Mouse (Mus musculus): ENCODE data around the gene Ntan1.
"Not testable (repeated sequence)": the region's sequence is repeated elsewhere in the genome, so short reads cannot be mapped to it uniquely, and the experiment has no call there.

Ntan1 gene

DNA sequence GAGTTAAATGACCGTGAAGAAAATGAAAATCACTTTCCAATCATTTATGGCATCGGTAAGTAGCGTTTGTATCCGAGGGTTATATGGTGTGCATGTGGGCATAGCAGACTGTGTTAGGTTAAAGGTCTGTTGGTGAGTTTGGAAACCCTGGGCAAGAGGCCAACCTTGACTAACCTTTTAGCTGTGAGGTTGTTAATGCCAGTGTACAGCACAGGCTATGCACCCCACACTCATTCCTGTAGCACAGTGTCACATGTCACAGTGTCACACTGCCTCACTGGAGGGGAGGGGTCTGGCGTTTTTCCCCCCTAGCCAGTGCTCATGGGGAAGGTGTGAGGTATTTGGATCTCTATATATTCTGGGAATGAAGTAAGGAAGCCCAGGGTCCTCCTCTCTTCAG, 13.0 kb downstream of the Ntan1 start:
- no peak for DNase-seq (ENCODE audit: low read depth, low spot score)

DNA sequence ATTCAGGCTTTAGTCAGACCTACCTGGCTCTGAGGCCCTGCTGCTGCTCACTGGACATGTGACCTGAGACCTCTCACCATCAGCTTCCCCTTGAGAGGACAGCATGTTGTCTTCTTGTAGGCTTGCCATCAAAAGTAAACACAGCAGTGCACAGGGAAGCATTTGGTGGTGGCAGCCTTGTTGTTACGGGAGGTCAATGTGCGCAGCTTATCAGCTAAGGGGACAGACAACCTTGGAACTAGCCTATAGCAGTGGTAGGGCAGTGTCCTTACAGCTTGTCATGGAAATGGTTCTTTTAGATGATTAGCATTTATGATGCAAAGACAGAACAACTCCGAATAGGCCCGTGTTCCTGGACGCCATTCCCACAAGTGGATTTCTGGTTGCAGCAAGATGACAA, 15.7 kb downstream of the Ntan1 start:
- no peak for DNase-seq (ENCODE audit: low read depth, low spot score)

DNA sequence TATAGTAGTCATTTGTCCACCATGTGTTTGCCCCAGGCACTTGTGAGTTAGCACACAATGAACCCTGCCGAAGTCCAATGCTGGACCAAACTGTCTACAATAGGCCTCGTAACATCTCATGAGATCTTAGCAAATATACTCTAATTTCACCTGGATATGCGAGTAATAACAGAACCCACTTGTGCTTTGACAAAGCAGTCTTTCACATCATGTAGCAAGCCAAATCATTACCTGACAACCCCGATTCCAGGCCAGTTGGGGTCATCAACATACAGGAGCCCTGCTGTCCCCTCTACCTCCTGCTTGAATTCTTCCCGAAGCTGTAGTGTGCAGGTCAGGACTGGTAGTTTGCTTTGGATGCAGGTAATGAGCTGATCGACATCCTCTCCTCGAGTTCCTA, 21.4 kb downstream of the Ntan1 start:
- DNase-seq (ENCODE audit: low read depth, low spot score), result no peak

DNA sequence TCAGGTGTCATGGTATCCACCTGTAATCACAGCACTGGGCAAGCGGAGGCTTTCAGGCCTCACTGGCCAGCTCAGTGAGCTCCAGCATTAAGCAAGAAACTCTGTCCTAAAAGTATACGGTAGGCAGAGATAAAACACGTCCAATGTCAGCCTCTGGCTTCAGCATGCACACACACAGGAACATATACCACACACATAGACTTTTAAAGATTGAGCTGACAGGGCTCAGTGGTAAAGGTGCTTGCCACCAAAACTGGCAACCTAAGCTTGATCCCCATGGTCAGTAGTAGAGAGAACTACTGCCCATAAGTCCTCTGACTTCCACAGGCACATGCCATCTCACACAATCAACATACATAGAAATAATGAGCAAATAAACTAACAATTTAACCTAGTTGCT, 22.3 kb downstream of the Ntan1 start:
- no peak for DNase-seq (ENCODE audit: low read depth, low spot score)

DNA sequence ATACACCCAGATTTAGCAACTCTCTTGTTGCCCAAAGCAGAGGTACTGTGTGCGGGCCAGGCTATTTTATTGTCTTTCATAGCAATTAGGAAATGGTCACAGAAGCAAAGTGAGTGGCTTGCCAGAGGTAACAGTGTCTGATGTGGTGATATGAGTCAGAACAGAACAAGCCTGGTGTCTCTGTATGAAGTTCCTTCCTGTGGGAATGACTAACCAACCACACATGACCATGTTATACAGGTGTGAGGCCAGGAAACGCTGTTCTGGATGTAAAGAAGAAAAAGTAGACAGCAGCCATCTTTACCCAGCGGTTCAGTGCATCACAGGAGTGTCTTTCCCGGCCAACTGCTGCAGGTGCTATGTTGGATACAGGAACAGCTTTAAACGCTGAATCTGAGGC, 26.4 kb downstream of the Ntan1 start:
- no peak for DNase-seq (ENCODE audit: low read depth, low spot score)

DNA sequence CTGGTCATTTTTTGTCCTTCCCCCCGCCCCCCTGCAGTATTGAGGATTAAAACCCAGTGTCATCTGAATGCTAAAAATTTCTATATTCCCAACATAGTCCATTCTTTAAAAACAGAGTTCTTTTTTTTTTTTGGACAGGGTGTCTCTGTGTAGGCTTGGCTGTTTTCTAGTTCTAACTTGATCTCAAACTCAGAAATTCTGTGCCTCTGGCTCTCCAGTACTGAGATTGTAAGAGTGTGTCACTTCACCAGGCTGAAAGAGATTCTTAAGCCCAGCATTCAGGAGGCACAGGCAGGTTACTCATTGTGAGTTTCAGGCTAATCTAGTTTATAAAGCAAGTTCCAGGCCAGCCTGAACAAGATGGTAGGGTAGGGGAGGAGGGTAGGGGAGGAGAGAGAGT, 28.0 kb downstream of the Ntan1 start:
- DNase-seq (ENCODE audit: low read depth, low spot score), result no peak

DNA sequence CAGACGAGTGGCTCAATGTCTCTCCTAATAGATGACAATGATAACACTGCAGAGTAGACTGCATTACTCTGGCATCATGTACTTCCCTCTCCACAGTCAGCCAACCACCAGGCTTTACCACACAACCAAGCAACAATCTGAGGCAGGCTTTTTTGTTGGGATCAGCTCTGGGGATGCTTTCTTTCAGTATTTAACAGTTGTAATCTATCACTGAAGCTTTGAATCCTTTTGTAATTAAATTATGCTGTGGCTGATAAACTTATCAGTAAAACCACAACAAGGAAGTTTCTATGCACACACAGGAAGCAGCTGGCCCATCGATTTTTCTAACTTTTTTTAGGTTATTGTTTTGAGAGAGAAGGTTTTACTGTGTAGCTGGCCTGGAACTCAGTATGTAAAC, 29.7 kb downstream of the Ntan1 start:
- no peak for DNase-seq (ENCODE audit: low read depth, low spot score)

DNA sequence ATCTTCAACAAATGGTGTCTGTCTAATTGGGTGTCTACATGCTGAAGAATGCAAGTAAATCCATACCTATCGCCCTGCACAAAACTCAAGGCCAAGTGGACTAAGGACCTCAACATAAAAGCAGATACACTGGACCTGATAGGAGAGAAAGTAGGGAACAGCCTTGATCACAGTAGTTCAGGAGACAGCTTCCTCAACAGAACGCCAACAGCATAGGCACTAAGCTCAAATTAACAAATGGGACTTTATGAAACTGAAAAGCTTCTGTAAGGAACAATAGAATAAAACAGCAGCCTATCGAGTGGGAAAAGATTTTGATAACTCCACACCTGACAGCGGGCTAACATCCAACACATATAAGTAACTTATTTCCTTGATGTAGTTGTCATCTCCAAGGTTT, 32.8 kb downstream of the Ntan1 start:
- DNase-seq (ENCODE audit: low read depth, low spot score), result no peak

DNA sequence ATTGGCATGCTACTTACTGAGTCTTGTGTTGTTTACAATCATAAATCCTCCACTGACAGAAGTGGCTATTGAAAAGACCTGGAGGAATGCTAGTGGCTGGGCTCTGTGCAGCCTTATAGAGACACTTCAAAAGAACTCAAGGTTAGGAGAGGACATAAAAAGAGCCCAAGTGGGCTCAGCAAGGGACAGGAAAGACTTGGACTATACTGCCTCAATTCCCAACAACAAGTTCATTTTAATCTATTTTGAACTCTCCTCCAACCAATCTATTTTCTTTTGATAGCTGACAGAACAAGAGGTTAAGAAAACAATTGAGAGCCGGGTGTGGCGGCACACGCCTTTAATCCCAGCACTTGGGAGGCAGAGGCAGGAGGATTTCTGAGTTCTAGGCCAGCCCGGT, 35.2 kb downstream of the Ntan1 start:
- no peak for DNase-seq (ENCODE audit: low read depth, low spot score)

DNA sequence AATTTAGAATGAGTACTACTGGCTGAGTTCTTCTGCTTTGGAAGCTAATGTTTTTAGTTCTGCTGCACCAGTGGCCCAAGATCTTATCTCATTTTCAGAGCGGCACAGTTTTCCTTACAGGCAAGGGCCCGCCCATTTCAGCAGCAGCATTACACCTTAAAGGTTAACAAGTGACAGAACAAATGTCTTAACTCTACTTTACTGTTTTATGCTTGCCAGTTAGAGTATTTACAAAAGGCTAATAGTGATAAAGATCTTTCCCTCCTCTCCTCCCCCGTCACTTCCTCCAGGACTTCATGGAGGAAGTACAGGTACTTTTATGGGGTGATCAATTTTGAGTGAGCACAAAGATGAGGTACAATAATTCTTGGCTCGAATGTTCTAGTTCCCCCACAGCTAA, 47.4 kb downstream of the Ntan1 start:
- no peak for DNase-seq (ENCODE audit: low read depth, low spot score)

DNA sequence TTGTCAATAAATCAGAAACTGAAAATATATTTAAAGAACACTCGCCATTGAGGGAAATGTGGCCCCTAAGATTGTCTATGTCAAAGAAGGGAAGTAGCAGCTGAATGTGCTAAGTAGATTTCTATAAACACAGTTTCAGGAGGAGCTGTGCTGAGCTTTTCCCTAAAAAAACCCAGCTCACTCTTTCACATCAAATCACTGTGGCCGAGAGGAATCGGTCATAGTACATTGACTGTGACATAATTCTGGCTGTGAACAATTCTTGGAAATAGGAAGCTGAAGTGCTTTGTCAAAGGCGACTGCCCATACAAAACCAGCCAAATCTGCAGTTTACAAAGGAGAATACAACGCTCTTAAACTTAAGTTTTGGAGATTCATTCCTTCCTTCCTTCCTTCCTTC, 48.0 kb downstream of the Ntan1 start:
- DNase-seq (ENCODE audit: low read depth, low spot score), result no peak

DNA sequence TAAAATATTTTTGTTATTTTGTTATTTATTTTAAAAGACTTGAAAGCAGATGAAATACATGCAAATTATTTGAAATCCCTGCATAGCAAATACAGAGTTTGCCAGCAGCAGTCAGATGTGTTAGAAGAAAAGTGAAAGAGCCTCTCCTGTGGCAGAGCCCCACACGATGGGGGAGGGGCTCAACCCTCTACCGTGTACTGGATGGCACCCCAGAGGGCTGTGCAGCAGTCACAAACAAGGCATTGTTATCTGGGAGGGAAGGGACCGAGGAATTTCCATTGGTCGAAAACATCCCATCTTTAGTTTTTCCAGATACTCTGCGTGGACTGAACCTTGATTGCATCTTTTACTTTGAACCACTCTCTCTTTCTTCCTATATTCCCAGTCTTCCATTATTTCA, 48.8 kb downstream of the Ntan1 start:
- not testable (repeated sequence) for DNase-seq (ENCODE audit: low read depth, low spot score)

DNA sequence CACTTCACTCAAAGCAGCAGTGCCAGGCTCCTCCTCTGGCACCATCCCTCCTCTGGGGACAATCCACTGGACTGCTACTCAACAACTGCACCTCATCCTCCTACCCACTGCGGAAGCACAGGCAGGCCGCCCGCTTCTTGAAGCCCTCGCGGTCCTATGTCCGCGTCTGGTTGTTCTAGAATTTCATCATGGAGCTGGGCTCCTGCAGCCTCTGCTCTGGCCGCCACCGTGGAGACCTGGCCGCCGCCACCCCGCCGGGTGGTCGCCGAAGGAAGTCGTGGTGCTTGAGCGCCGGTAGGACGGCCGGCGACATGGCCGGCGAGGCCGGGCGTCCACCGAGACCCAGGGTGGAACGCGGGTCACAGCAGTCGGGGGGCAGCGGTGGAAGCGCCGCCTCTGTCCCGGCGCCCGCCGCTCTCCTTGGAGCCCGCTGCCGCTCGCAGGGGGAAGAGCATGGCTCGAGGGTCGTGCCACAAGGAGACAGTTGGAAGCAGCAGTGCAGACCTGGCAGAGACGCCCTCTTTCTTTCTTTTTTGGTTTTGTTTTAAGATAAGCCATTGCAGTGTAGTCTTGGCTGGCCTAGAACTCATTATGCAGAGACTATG, 49.4 kb downstream of the Ntan1 start:
- DNase-seq (ENCODE audit: low read depth, low spot score), result no peak

DNA sequence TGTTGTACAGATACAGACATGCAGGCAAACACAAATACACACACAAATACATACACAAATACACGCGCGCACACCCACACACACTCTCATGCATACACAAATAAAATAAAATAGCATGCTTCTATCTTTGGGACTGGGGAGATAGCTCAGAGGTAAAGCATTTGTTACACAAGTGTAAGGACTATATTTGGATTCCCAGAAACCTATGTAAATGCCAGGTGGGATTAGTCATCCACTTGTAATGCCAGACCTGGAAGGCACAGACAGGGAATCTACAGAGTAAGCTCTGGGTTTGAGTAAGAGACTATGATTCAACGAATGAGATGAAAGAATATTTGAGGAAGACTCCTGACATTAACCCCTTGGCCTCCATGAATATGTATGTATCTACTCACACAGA, 56.8 kb downstream of the Ntan1 start:
- no peak for DNase-seq (ENCODE audit: low read depth, low spot score)

DNA sequence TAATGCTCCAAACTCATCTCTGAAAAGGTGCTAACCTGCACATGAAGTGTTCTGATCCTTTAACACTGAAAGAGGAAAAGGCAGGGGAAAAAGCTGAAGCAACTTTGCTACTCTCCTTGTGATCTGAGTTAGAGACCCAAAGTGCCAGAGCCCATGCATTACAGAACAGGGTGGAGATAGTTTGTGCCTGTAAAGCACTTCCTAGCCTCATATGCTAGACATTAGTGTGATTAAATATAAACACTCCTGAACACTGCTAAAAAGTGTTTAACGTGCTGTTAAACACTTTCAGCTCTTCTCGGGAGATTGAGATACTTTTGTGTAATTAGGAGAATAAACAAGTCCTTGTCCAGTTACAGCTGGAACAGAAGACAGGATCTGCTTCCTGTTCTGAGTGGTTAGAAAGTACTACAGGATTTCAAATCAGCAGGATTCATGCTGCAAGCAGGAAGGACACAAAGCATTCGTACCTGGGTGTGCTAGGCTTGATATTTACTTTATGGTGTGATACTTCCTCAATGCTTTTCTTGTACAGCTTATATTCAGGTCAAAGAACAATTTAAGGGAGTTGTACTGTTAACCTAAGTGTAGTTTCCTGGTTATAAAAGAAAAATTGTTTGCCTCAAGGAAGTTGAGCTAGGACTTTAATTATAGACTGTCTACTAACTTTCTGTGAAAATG, 64.6 kb downstream of the Ntan1 start:
- DNase-seq (ENCODE audit: low read depth, low spot score), result no peak
